11 mouse cellular contexts compared by ENCODE assay signal in genomic region chr1:131586836-131587235, GRCm38 (mm10). TPM values are rescaled to one million over a fixed set of nuclear protein-coding genes. Genes with fewer than 3 reads are reported as not detected.
DNase-seq lines count a peak whose midpoint lies in the region; ATAC-seq and TF ChIP-seq lines count a peak whose summit lies in the region.
"Had no signal": no experiment of that assay in that cellular context is flagged by ENCODE, and none has a peak within 500 bp of the region (broad histone marks: within the 10 kb centered on the region; RNA-seq: fewer than 3 reads in every experiment).

No protein-coding gene starts in this region.

- no peaks in the 10 kb centered on the region for H3K4me1 ChIP-seq in lung, embryonic 14.5 days (ENCODE audit: insufficient read depth)

- no peak overlapping the region for H3K27ac ChIP-seq in lung, embryonic 14.5 days (ENCODE audit: low read depth)
- H3K27ac ChIP-seq: kidney, postnatal 0 days had no signal

- no peaks in the 10 kb centered on the region for H3K36me3 ChIP-seq in lung, embryonic 14.5 days (ENCODE audit: insufficient read depth)

- peak; percentile 9 to 16 for DNase-seq in cerebellum, postnatal 36 days
- DNase-seq in cerebellum, adult 11 months = no peak
- DNase-seq in lung, embryonic 14.5 days = peak; percentile 34
- no peak for DNase-seq in lung, postnatal 10 days
- peak; percentile 68 for DNase-seq in layer of hippocampus, adult 11-12 months (ENCODE audit: low spot score)
- peak; percentile 38 for DNase-seq in right cerebral cortex, postnatal 14 days
- no peak for DNase-seq in gastrocnemius, postnatal 10 days
- DNase-seq in embryo, embryonic 10 days (ENCODE audit: low spot score) = no peak
- DNase-seq: lung, adult 2 months had no signal

- no peak overlapping the region for H3K9ac ChIP-seq in lung, embryonic 14.5 days

- no peak overlapping the region for H3K4me3 ChIP-seq in lung, embryonic 14.5 days (ENCODE audit: low read depth, low read length)

- 37% methylated on average over 8 of the region's 8 CpGs for WGBS in lung, embryonic 14.5 days

- H3K9me3 ChIP-seq in lung, embryonic 14.5 days (ENCODE audit: low read depth, low read length) = no peaks in the 10 kb centered on the region

- H3K27me3 ChIP-seq in lung, embryonic 14.5 days (ENCODE audit: insufficient read depth, low read length) = no peaks in the 10 kb centered on the region

- ATAC-seq in lung, embryonic 14.5 days (ENCODE audit: insufficient read depth) = no peak

- TF ChIP-seq CTCF in lung, embryonic 14.5 days (IDR thresholded peaks at IDR 0.05; ENCODE audit: low read depth) = no peak

- no peak overlapping the region for H3K4me2 ChIP-seq in lung, embryonic 14.5 days

RNA-seq across cellular contexts. Expression of gene Avpr1b, which starts 12.2 kb away (rescaled TPM):
- not detected in 2 replicates for polyA plus RNA-seq in lung, embryonic 14.5 days (2014; fragmentation: Nextera tagmentation; extraction: Ambion mirVana)
- not detected for total RNA-seq in gastrocnemius, postnatal 10 days (2021)
- polyA plus RNA-seq: heart, embryonic 16.5 days; kidney, postnatal 0 days; lung, adult 2 months had no signal

RNA-seq across cellular contexts. Expression of gene Ctse, which starts 51.3 kb away (rescaled TPM):
- 0.32 and 0.78 TPM in 2 replicates for polyA plus RNA-seq in lung, embryonic 14.5 days (2014; fragmentation: Nextera tagmentation; extraction: Ambion mirVana)
- total RNA-seq in gastrocnemius, postnatal 10 days (2021) = 1 to 10 TPM in 1 of 2 experiments, under 1 TPM in 1; 0.56 to 4.4 TPM

RNA-seq across cellular contexts. Expression of gene Fam72a, which starts 59.1 kb away (rescaled TPM):
- polyA plus RNA-seq in lung, embryonic 14.5 days (2014; fragmentation: Nextera tagmentation; extraction: Ambion mirVana) = 2.7 and 3.4 TPM in 2 replicates
- 1 to 10 TPM; 1.0 to 1.4 TPM for total RNA-seq in gastrocnemius, postnatal 10 days (2021)

RNA-seq across cellular contexts. Expression of gene Srgap2, which starts 59.7 kb away (rescaled TPM):
- polyA plus RNA-seq in lung, embryonic 14.5 days (2014; fragmentation: Nextera tagmentation; extraction: Ambion mirVana) = 21.2 TPM in 2 replicates
- 10 to 100 TPM; 43.7 to 53.7 TPM for total RNA-seq in gastrocnemius, postnatal 10 days (2021)

Comparison
In these comparisons a context has a peak if more than half of its experiments do, and no peak if none do; other contexts are left out.
1. DNase-seq: peak in cerebellum, postnatal 36 days (2 of 2), lung, embryonic 14.5 days (single experiment), layer of hippocampus, adult 11-12 months (single experiment) and right cerebral cortex, postnatal 14 days (single experiment); none in cerebellum, adult 11 months (single experiment), lung, postnatal 10 days (single experiment), gastrocnemius, postnatal 10 days (single experiment) and embryo, embryonic 10 days (single experiment).